7 mouse cellular contexts compared by ENCODE assay signal in genomic region chr1:128592961-128593501, GRCm38 (mm10). TPM values are rescaled to one million over a fixed set of nuclear protein-coding genes. Genes with fewer than 3 reads are reported as not detected.
DNase-seq lines count a peak whose midpoint lies in the region; ATAC-seq and TF ChIP-seq lines count a peak whose summit lies in the region.

No protein-coding gene starts in this region.

- peaks cover 35% of the 10 kb centered on the region for H3K79me2 ChIP-seq in macrophage (ENCODE audit: inconsistent target)

- in situ Hi-C loops in ES-E14 (cut with MboI; ENCODE audit: low sequenced_read_pairs in 2 of 2, unreplicated experiment in 2 of 2) = no loop called here

- peak overlapping the region; percentile 48; the same call in 1 of the 2 replicates for H3K9ac ChIP-seq in ES-E14 (ENCODE audit: insufficient read depth, low read depth, low read length, poor library complexity, severe bottlenecking)
- H3K9ac ChIP-seq in hindbrain, embryonic 12.5 days = peak overlapping the region; percentile 64

- H3K27ac ChIP-seq in ES-E14 (ENCODE audit: insufficient read depth, low read depth, low read length, poor library complexity, severe bottlenecking) (no peak overlapping the region), macrophage (no peak overlapping the region)
- peak overlapping the region; percentile 86 for H3K27ac ChIP-seq in hindbrain, embryonic 12.5 days

- H3K27me3 ChIP-seq in hindbrain, embryonic 12.5 days = no peaks in the 10 kb centered on the region

- ATAC-seq in hindbrain, embryonic 12.5 days (ENCODE audit: low FRiP score) = peak; percentile 67

- WGBS in hindbrain, embryonic 12.5 days = 0% methylated on average over 20 of the region's 24 CpGs
- WGBS in macrophage (ENCODE audit: missing documents) = 7% methylated on average over 23 of the region's 24 CpGs

- H3K4me1 ChIP-seq in ES-E14 (ENCODE audit: control insufficient read depth in 2 of 2, insufficient read depth in 2 of 2, low read length in 2 of 2, poor library complexity in 1 of 2) = peaks cover 0 to 7% of the 10 kb centered on the region in 2 experiments; a peak in 2 of 4 replicates
- H3K4me1 ChIP-seq in hindbrain, embryonic 12.5 days = peaks cover 55% of the 10 kb centered on the region

- peak overlapping the region; percentile 72 for H3K4me2 ChIP-seq in hindbrain, embryonic 12.5 days (replicated peaks)

- no peaks in the 10 kb centered on the region for H3K36me3 ChIP-seq in ES-E14 (ENCODE audit: control insufficient read depth, insufficient read depth, low read length, poor library complexity, severe bottlenecking)
- peaks cover 7% of the 10 kb centered on the region; the same call in 1 of the 2 replicates for H3K36me3 ChIP-seq in hindbrain, embryonic 12.5 days
- H3K36me3 ChIP-seq in macrophage (ENCODE audit: inconsistent target) = peaks cover 9% of the 10 kb centered on the region

- peak overlapping the region; percentile 43 to 65 for H3K4me3 ChIP-seq in ES-E14 (ENCODE audit: insufficient read depth in 1 of 2, low read depth in 1 of 2, low read length in 2 of 2, poor library complexity in 1 of 2, severe bottlenecking in 1 of 2)
- peak overlapping the region; percentile 72 for H3K4me3 ChIP-seq in hindbrain, embryonic 12.5 days
- H3K4me3 ChIP-seq in macrophage (ENCODE audit: inconsistent target) = peak overlapping the region; percentile 75

- no peaks in the 10 kb centered on the region for H3K9me3 ChIP-seq in ES-E14 (ENCODE audit: control insufficient read depth, insufficient read depth, low read depth, low read length)
- no peaks in the 10 kb centered on the region for H3K9me3 ChIP-seq in hindbrain, embryonic 12.5 days (replicated peaks)

- peak; percentile 65 for DNase-seq in ES-E14 (ENCODE audit: low read depth, low spot score)
- DNase-seq in adrenal gland, postnatal 14 days = peak; percentile 66
- DNase-seq in forelimb bud, embryonic 11.5 days (ENCODE audit: low read depth, low spot score) = peak; percentile 38
- peak; percentile 24 to 70 for DNase-seq in left cerebral cortex, adult 8-10 months (ENCODE audit: low spot score in 2 of 2)
- DNase-seq in right cerebral cortex, postnatal 4 days = peak; percentile 68

TF ChIP-seq in ES-E14, 5 proteins besides CTCF, POLR2A, EP300 and RAD21:
- no peak for TF ChIP-seq ZNF384 (IDR thresholded peaks at IDR 0.05; ENCODE audit: low read depth, low read length)

RNA-seq across cellular contexts. Expression of gene Cxcr4, which starts 0.9 kb away (rescaled TPM):
- 1.5 and 2.6 TPM in 2 replicates for total RNA-seq in ES-E14 (2012; rRNA removed)
- total RNA-seq in adrenal gland, postnatal 14 days (2021) = 39.7 and 49.8 TPM in 2 replicates
- 17.8 and 18.2 TPM in 2 replicates for polyA plus RNA-seq in hindbrain, embryonic 12.5 days (2016; fragmentation: Nextera tagmentation; extraction: Ambion mirVana)
- 1 to 10 TPM; 2.0 to 2.5 (median 2.2) TPM for total RNA-seq in left cerebral cortex, adult 8-10 months (2022)
- 10 to 100 TPM in 9 of 26 experiments, 1 to 10 TPM in 17; 1.1 to 56.8 (median 5.4) TPM for total RNA-seq in macrophage (2018; cell fraction: chromatin; rRNA removed)
- 100 to 1,000 TPM in 10 of 26 experiments, 10 to 100 TPM in 15, 1 to 10 TPM in 1; 7.3 to 204 (median 26.7) TPM for total RNA-seq in macrophage (2018; cell fraction: cytosol; rRNA removed)
- 100 to 1,000 TPM in 5 of 26 experiments, 10 to 100 TPM in 18, 1 to 10 TPM in 3; 6.7 to 200 (median 30.9) TPM for total RNA-seq in macrophage (2018; cell fraction: nucleus; rRNA removed)
- polyA plus RNA-seq in macrophage (2018) = 35.9 to 179 TPM (median 91.9 TPM) in 3 replicates

Comparison
In these comparisons a context has a peak if more than half of its experiments do, and no peak if none do; other contexts are left out.
1. RNA of gene Cxcr4, which starts 0.9 kb away (total RNA-seq): 39.7 to 49.8 TPM in adrenal gland, postnatal 14 days; 1.5 to 2.6 TPM in ES-E14 and 2.0 to 2.5 TPM in left cerebral cortex, adult 8-10 months; every median in the first group is over 10 times any median in the second.
2. Peak in every context shown above with its lines, with median percentiles within 50 percentile points of each other: DNase-seq and H3K4me3 ChIP-seq.